Mouse (Mus musculus) intestine, embryonic 16.5 days (tissue): Measurements from ENCODE around the gene Tor1aip2. TPM values are rescaled to one million over a fixed set of nuclear protein-coding genes. Genes with fewer than 3 reads are reported as not detected.

Source experiments
- ATAC-seq: fragments of 200-750 bp; cut with Nextera tagmentation; 2 replicates; pipeline ENCODE4 v1.8.0; 2017; ENCODE audit warnings: moderate TSS enrichment, moderate library complexity
- H3K27ac ChIP-seq: fragments of 300-500 bp; sonication (generic); 2 replicates; pipeline ENCODE4 v1.5.1; 2014; ENCODE audit warnings: mild to moderate bottlenecking, low read length
- H3K27me3 ChIP-seq: fragments of 300-500 bp; sonication (generic); replicated peaks from 2 replicates; pipeline ENCODE4 v1.6.1; 2014; ENCODE audit warnings: low read length, control low read depth, mixed read lengths; ENCODE audit not compliant: control insufficient read depth, insufficient read depth
- H3K36me3 ChIP-seq: fragments of 300-500 bp; sonication (generic); 2 replicates; pipeline ENCODE4 v1.6.1; 2014; ENCODE audit warnings: low read length, control low read depth; ENCODE audit not compliant: control insufficient read depth, insufficient read depth
- H3K4me1 ChIP-seq: fragments of 300-500 bp; sonication (generic); 2 replicates; pipeline ENCODE4 v1.6.1; 2014; ENCODE audit warnings: low read length, control low read depth, mixed read lengths; ENCODE audit not compliant: control insufficient read depth, insufficient read depth
- H3K4me2 ChIP-seq: fragments of 300-500 bp; sonication (generic); 2 replicates; pipeline ENCODE4 v1.6.1; 2014; ENCODE audit warnings: low read depth, low read length, control low read depth
- H3K4me3 ChIP-seq: fragments of 300-500 bp; sonication (generic); 2 replicates; pipeline ENCODE4 v1.5.1; 2014; ENCODE audit warnings: mild to moderate bottlenecking, low read length
- H3K9ac ChIP-seq: fragments of 300-500 bp; sonication (generic); 2 replicates; pipeline ENCODE4 v1.6.1; 2014; ENCODE audit warnings: low read depth, low read length
- H3K9me3 ChIP-seq: fragments of 300-500 bp; sonication (generic); 2 replicates; pipeline ENCODE4 v1.6.1; 2016; ENCODE audit warnings: low read length, control low read depth; ENCODE audit not compliant: control insufficient read depth
- WGBS: fragments of 180-500 bp; shearing (Covaris S2); extraction: QIAGEN DNeasy Blood & Tissue Kit; methylation state at CpG from one replicate; pipeline ENCODE4 v1.1.7; 2014; 5-methylcytosine and 5-hydroxymethylcytosine counted together
- polyA plus RNA-seq: library from polyadenylated mRNA; unstranded; fragments of >200 nt; fragmentation: Nextera tagmentation; extraction: Ambion mirVana; gene quantifications from 2 replicates; pipeline ENCODE4 v1.2.1, GENCODE M21; 2015

The Tor1aip2 gene
- polyA plus RNA-seq, 1 experiment from 2014 or later: 153 TPM

- Histone ChIP-seq H3K27ac (no peak overlapping the region), H3K4me1 (no peaks in the 10 kb centered on the region; the same call in 1 of the 2 replicates), H3K9ac (no peak overlapping the region), H3K4me2 (no peak overlapping the region), H3K36me3 (peaks cover 6% of the 10 kb centered on the region; the same call in 1 of the 2 replicates), H3K9me3 (no peaks in the 10 kb centered on the region), H3K27me3 (no peaks in the 10 kb centered on the region), H3K4me3 (no peak overlapping the region)
- no peak for ATAC-seq
- WGBS: 91% methylated on average over 1 of the region's 1 CpGs
Observed at GRCm38 (mm10) chr1:156009003-156009402, 26.2 kb upstream of the Tor1aip2 start.

- ATAC-seq: no peak
- peaks cover 7% of the 10 kb centered on the region for H3K36me3 ChIP-seq
- H3K4me2 ChIP-seq: no peak overlapping the region
- no peaks in the 10 kb centered on the region for H3K27me3 ChIP-seq
- no peaks in the 10 kb centered on the region for H3K9me3 ChIP-seq
- no peak overlapping the region for H3K9ac ChIP-seq
- no peak overlapping the region for H3K4me3 ChIP-seq
- H3K27ac ChIP-seq: no peak overlapping the region
- WGBS: 93% methylated on average over 1 of the region's 1 CpGs
- H3K4me1 ChIP-seq: no peaks in the 10 kb centered on the region
Observed at GRCm38 (mm10) chr1:156019800-156020199, 15.4 kb upstream of the Tor1aip2 start.

GRCm38 (mm10) chr1:156020402-156020801 is 14.8 kb upstream of the Tor1aip2 start:
- Histone ChIP-seq H3K36me3 (peaks cover 7% of the 10 kb centered on the region), H3K4me3 (no peak overlapping the region), H3K27me3 (no peaks in the 10 kb centered on the region), H3K4me1 (no peaks in the 10 kb centered on the region), H3K27ac (no peak overlapping the region), H3K9me3 (no peaks in the 10 kb centered on the region), H3K9ac (no peak overlapping the region), H3K4me2 (no peak overlapping the region)
- 96% methylated on average over 1 of the region's 1 CpGs for WGBS
- ATAC-seq: no peak

- no peak overlapping the region for H3K27ac ChIP-seq
- H3K4me2 ChIP-seq: no peak overlapping the region
- 78% methylated on average over 8 of the region's 8 CpGs for WGBS
Observed at GRCm38 (mm10) chr1:156024831-156025503, 10.2 kb upstream of the Tor1aip2 start.

GRCm38 (mm10) chr1:156027849-156028248 is 7.4 kb upstream of the Tor1aip2 start:
- Histone ChIP-seq H3K4me3 (no peak overlapping the region), H3K27ac (no peak overlapping the region), H3K36me3 (peaks cover 4% of the 10 kb centered on the region; the same call in 1 of the 2 replicates), H3K4me2 (no peak overlapping the region), H3K27me3 (no peaks in the 10 kb centered on the region), H3K9ac (no peak overlapping the region), H3K4me1 (no peaks in the 10 kb centered on the region), H3K9me3 (no peaks in the 10 kb centered on the region)
- ATAC-seq: no peak
- 91% methylated on average over 3 of the region's 3 CpGs for WGBS

More at GRCm38 (mm10) chr1:156024831-156025503, 10.2 kb upstream of the Tor1aip2 start:
- Histone ChIP-seq H3K36me3 (no peaks in the 10 kb centered on the region; the same call in 1 of the 2 replicates), H3K9me3 (no peaks in the 10 kb centered on the region), H3K27me3 (no peaks in the 10 kb centered on the region), H3K4me3 (no peak overlapping the region), H3K9ac (no peak overlapping the region), H3K4me1 (no peaks in the 10 kb centered on the region)
- no peak for ATAC-seq

- H3K27me3 ChIP-seq: no peaks in the 10 kb centered on the region
- no peak for ATAC-seq
- no peaks in the 10 kb centered on the region for H3K4me1 ChIP-seq
- H3K36me3 ChIP-seq: peaks cover 7% of the 10 kb centered on the region
- no peaks in the 10 kb centered on the region for H3K9me3 ChIP-seq
- no peak overlapping the region for H3K27ac ChIP-seq
- no peak overlapping the region for H3K4me3 ChIP-seq
- H3K9ac ChIP-seq: no peak overlapping the region
- WGBS: 88% methylated on average over 4 of the region's 4 CpGs
- no peak overlapping the region for H3K4me2 ChIP-seq
Observed at GRCm38 (mm10) chr1:156028340-156028975, 6.7 kb upstream of the Tor1aip2 start.

- Histone ChIP-seq H3K27ac (no peak overlapping the region), H3K9ac (no peak overlapping the region), H3K4me2 (no peak overlapping the region), H3K4me3 (no peak overlapping the region), H3K9me3 (no peaks in the 10 kb centered on the region), H3K4me1 (peaks cover 5% of the 10 kb centered on the region), H3K36me3 (peaks cover 12% of the 10 kb centered on the region), H3K27me3 (no peaks in the 10 kb centered on the region)
- 94% methylated on average over 7 of the region's 7 CpGs for WGBS
- ATAC-seq: no peak
Observed at GRCm38 (mm10) chr1:156033921-156034320, 1.3 kb upstream of the Tor1aip2 start.

GRCm38 (mm10) chr1:156034661-156035060 is 542 bp upstream of the Tor1aip2 start:
- 21% methylated on average over 1 of the region's 1 CpGs for WGBS
- H3K27me3 ChIP-seq: no peaks in the 10 kb centered on the region
- H3K4me3 ChIP-seq: peak overlapping the region; percentile 77
- H3K4me2 ChIP-seq: peak overlapping the region; percentile 56
- H3K36me3 ChIP-seq: peaks cover 12% of the 10 kb centered on the region
- no peak for ATAC-seq
- H3K4me1 ChIP-seq: peaks cover 5% of the 10 kb centered on the region
- H3K9ac ChIP-seq: peak overlapping the region; percentile 96
- peak overlapping the region; percentile 100 for H3K27ac ChIP-seq
- no peaks in the 10 kb centered on the region for H3K9me3 ChIP-seq

GRCm38 (mm10) chr1:156035930-156036737 is 931 bp downstream of the Tor1aip2 start, which contains the start of gene Tor1aip1:
TSS of gene Tor1aip1 (minus strand) at chr1:156036480.
- WGBS: under 1% methylated on average over 59 of the region's 59 CpGs
- ATAC-seq: peak; percentile 95
- Histone ChIP-seq H3K27ac (peak within 1 kb of the TSS; percentile 100), H3K9me3 (no peaks in the 10 kb centered on the region), H3K4me3 (peak within 1 kb of the TSS; percentile 77), H3K4me1 (peaks cover 9% of the 10 kb centered on the region), H3K27me3 (no peaks in the 10 kb centered on the region), H3K9ac (peak within 1 kb of the TSS; percentile 96), H3K36me3 (peaks cover 8% of the 10 kb centered on the region), H3K4me2 (peak within 1 kb of the TSS; percentile 65)
